Mouse (Mus musculus) midbrain, embryonic 11.5 days (tissue): ENCODE measurements around the gene Angpt4. TPM values are rescaled to one million over a fixed set of nuclear protein-coding genes. Genes with fewer than 3 reads are reported as not detected.

Experiments used
- ATAC-seq: fragments of 200-750 bp; cut with Nextera tagmentation; 2 replicates; pipeline ENCODE4 v1.8.0; 2017; ENCODE audit warnings: moderate TSS enrichment, moderate library complexity; ENCODE audit not compliant: low FRiP score
- DNase-seq: peaks from one replicate; pipeline ENCODE4 v3.0.0; 2015; ENCODE audit warnings: low spot score; ENCODE audit errors: missing footprints
- H3K27ac ChIP-seq: fragments of 300-500 bp; sonication (generic); 2 replicates; pipeline ENCODE4 v1.5.1; 2014; ENCODE audit warnings: low read depth, low read length
- H3K27me3 ChIP-seq: fragments of 300-500 bp; sonication (generic); 2 replicates; pipeline ENCODE4 v1.6.1; 2014; ENCODE audit warnings: mild to moderate bottlenecking, low read length, moderate library complexity, mixed read lengths; ENCODE audit not compliant: control insufficient read depth, insufficient read depth
- H3K36me3 ChIP-seq: fragments of 300-500 bp; sonication (generic); 2 replicates; pipeline ENCODE4 v1.6.1; 2014; ENCODE audit warnings: mild to moderate bottlenecking, low read length, moderate library complexity, mixed read lengths; ENCODE audit not compliant: control insufficient read depth, insufficient read depth
- H3K4me1 ChIP-seq: fragments of 300-500 bp; sonication (generic); 2 replicates; pipeline ENCODE4 v1.6.1; 2014; ENCODE audit warnings: low read length; ENCODE audit not compliant: control insufficient read depth, insufficient read depth
- H3K4me2 ChIP-seq: fragments of 300-500 bp; sonication (generic); 2 replicates; pipeline ENCODE4 v1.6.1; 2014; ENCODE audit warnings: mild to moderate bottlenecking, moderate library complexity
- H3K4me3 ChIP-seq: fragments of 300-500 bp; sonication (generic); 2 replicates; pipeline ENCODE4 v1.5.1; 2014; ENCODE audit warnings: low read depth, low read length
- H3K9ac ChIP-seq: fragments of 300-500 bp; sonication (generic); 2 replicates; pipeline ENCODE4 v1.6.1; 2014; ENCODE audit warnings: low read length
- H3K9me3 ChIP-seq: fragments of 300-500 bp; sonication (generic); 2 replicates; pipeline ENCODE4 v1.6.1; 2016; ENCODE audit warnings: low read length; ENCODE audit not compliant: control insufficient read depth
- WGBS: fragments of 180-500 bp; shearing (Covaris S2); extraction: QIAGEN DNeasy Blood & Tissue Kit; methylation state at CpG from one replicate; pipeline ENCODE4 v1.1.7; 2014; 5-methylcytosine and 5-hydroxymethylcytosine counted together
- polyA plus RNA-seq: library from polyadenylated mRNA; unstranded; fragments of >200 nt; fragmentation: Nextera tagmentation; extraction: Ambion mirVana; gene quantifications from 2 replicates; pipeline ENCODE4 v1.2.1, GENCODE M21; 2014

The Angpt4 gene
- polyA plus RNA-seq, 1 experiment from 2014 or later = 0.12 TPM

- H3K9ac ChIP-seq = no peak overlapping the region
- no peak overlapping the region for H3K4me3 ChIP-seq
- no peaks in the 10 kb centered on the region for H3K27me3 ChIP-seq
- DNase-seq (no peak), ATAC-seq (no peak)
- WGBS = 81% methylated on average over 5 of the region's 5 CpGs
- no peak overlapping the region for H3K27ac ChIP-seq
- H3K9me3 ChIP-seq = no peaks in the 10 kb centered on the region
- peaks cover 48% of the 10 kb centered on the region for H3K4me1 ChIP-seq
- no peak overlapping the region for H3K4me2 ChIP-seq
- no peaks in the 10 kb centered on the region for H3K36me3 ChIP-seq
These were observed 52.3 kb downstream of the Angpt4 start for GRCm38 (mm10) chr2:151963319-151963718.

GRCm38 (mm10) chr2:151964052-151964451 is 53.0 kb downstream of the Angpt4 start:
- DNase-seq (peak; percentile 90), ATAC-seq (peak; percentile 9; the same call in 1 of the 2 replicates)
- peak overlapping the region; percentile 3; the same call in 1 of the 2 replicates for H3K9ac ChIP-seq
- H3K36me3 ChIP-seq = no peaks in the 10 kb centered on the region
- no peaks in the 10 kb centered on the region for H3K27me3 ChIP-seq
- no peaks in the 10 kb centered on the region for H3K9me3 ChIP-seq
- H3K4me1 ChIP-seq = peaks cover 55% of the 10 kb centered on the region
- 2% methylated on average over 9 of the region's 9 CpGs for WGBS
- H3K27ac ChIP-seq = peak overlapping the region; percentile 12
- H3K4me3 ChIP-seq = no peak overlapping the region
- no peak overlapping the region for H3K4me2 ChIP-seq

- Histone ChIP-seq H3K4me2 (peak overlapping the region; percentile 72), H3K27me3 (no peaks in the 10 kb centered on the region), H3K4me3 (peak overlapping the region; percentile 14; the same call in 1 of the 2 replicates), H3K9me3 (no peaks in the 10 kb centered on the region), H3K36me3 (peaks cover 6% of the 10 kb centered on the region), H3K9ac (peak overlapping the region; percentile 58), H3K4me1 (peaks cover 78% of the 10 kb centered on the region), H3K27ac (peak overlapping the region; percentile 89)
- WGBS = 16% methylated on average over 9 of the region's 9 CpGs
- ATAC-seq (peak; percentile 58), DNase-seq (peak; percentile 92)
These were observed 56.3 kb downstream of the Angpt4 start for GRCm38 (mm10) chr2:151967176-151967750.

- Histone ChIP-seq H3K4me1 (peaks cover 79% of the 10 kb centered on the region), H3K36me3 (peaks cover 6% of the 10 kb centered on the region), H3K9ac (peak overlapping the region; percentile 58), H3K9me3 (no peaks in the 10 kb centered on the region), H3K27me3 (no peaks in the 10 kb centered on the region), H3K4me2 (peak overlapping the region; percentile 72), H3K27ac (peak overlapping the region; percentile 89), H3K4me3 (peak overlapping the region; percentile 14; the same call in 1 of the 2 replicates)
- ATAC-seq = no peak
- 81% methylated on average over 2 of the region's 2 CpGs for WGBS
- no peak for DNase-seq
These were observed 56.8 kb downstream of the Angpt4 start for GRCm38 (mm10) chr2:151967792-151968191.

GRCm38 (mm10) chr2:151968451-151968850 is 57.4 kb downstream of the Angpt4 start:
- 75% methylated on average over 8 of the region's 8 CpGs for WGBS
- Histone ChIP-seq H3K9ac (peak overlapping the region; percentile 41; the same call in 1 of the 2 replicates), H3K9me3 (no peaks in the 10 kb centered on the region), H3K27me3 (no peaks in the 10 kb centered on the region), H3K4me2 (peak overlapping the region; percentile 72), H3K4me1 (peaks cover 82% of the 10 kb centered on the region), H3K27ac (peak overlapping the region; percentile 89), H3K36me3 (peaks cover 6% of the 10 kb centered on the region), H3K4me3 (peak overlapping the region; percentile 43)
- ATAC-seq (no peak), DNase-seq (no peak)

- ATAC-seq (no peak), DNase-seq (no peak)
- H3K4me3 ChIP-seq = peak overlapping the region; percentile 43
- H3K27ac ChIP-seq = no peak overlapping the region
- peaks cover 83% of the 10 kb centered on the region for H3K4me1 ChIP-seq
- peak overlapping the region; percentile 72 for H3K4me2 ChIP-seq
- H3K9me3 ChIP-seq = no peaks in the 10 kb centered on the region
- H3K36me3 ChIP-seq = peaks cover 6% of the 10 kb centered on the region
- H3K27me3 ChIP-seq = no peaks in the 10 kb centered on the region
- WGBS = 82% methylated on average over 7 of the region's 7 CpGs
- peak overlapping the region; percentile 89; the same call in 1 of the 2 replicates for H3K9ac ChIP-seq
These were observed 58.0 kb downstream of the Angpt4 start for GRCm38 (mm10) chr2:151968986-151969385.

GRCm38 (mm10) chr2:151969396-151969795 is 58.4 kb downstream of the Angpt4 start:
- WGBS = 92% methylated on average over 6 of the region's 6 CpGs
- Histone ChIP-seq H3K4me1 (peaks cover 83% of the 10 kb centered on the region), H3K27me3 (no peaks in the 10 kb centered on the region), H3K27ac (no peak overlapping the region), H3K9me3 (no peaks in the 10 kb centered on the region), H3K36me3 (peaks cover 6% of the 10 kb centered on the region), H3K4me3 (peak overlapping the region; percentile 43), H3K4me2 (peak overlapping the region; percentile 72), H3K9ac (peak overlapping the region; percentile 89; the same call in 1 of the 2 replicates)
- no peak for ATAC-seq
- DNase-seq = no peak

- Histone ChIP-seq H3K9ac (peak overlapping the region; percentile 89), H3K4me2 (peak overlapping the region; percentile 72)
- WGBS = 45% methylated on average over 53 of the region's 53 CpGs
These were observed 59.5 kb downstream of the Angpt4 start for GRCm38 (mm10) chr2:151970191-151971172.

More at GRCm38 (mm10) chr2:151970191-151971172, 59.5 kb downstream of the Angpt4 start:
- Histone ChIP-seq H3K36me3 (peaks cover 6% of the 10 kb centered on the region), H3K9me3 (no peaks in the 10 kb centered on the region), H3K4me3 (peak overlapping the region; percentile 43), H3K27ac (peak overlapping the region; percentile 81), H3K4me1 (peaks cover 77% of the 10 kb centered on the region), H3K27me3 (no peaks in the 10 kb centered on the region)
- peak; percentile 79 for ATAC-seq
- peak; percentile 97 for DNase-seq
